In the genomic region with DNA sequence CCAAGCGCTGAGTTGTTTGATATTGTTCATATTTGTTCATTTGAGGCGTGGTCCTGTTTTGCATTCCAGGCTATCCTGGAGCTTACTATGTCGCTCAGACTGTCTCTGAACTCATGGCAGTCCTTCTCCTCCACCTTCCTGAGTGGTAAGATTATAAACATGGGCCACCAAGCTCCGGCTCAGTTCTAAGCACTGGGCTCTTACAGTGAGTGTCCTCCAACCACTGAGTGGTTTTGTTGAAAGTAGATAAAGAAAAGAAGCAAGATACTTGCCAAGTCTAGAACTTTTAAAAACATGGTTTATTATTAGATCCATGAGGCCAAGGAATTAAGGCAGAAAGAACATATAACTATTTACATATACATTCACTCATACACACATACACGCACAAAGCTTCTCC, we compare ENCODE assay signal across 20 mouse cellular contexts.
DNase-seq lines count a peak whose midpoint lies in the region; ATAC-seq and TF ChIP-seq lines count a peak whose summit lies in the region.
"Had no signal": no experiment of that assay in that cellular context is flagged by ENCODE, and none has a peak within 500 bp of the region (broad histone marks: within the 10 kb centered on the region; RNA-seq: fewer than 3 reads in every experiment).

No protein-coding gene starts in this region.

- H3K9ac ChIP-seq in lung, embryonic 16.5 days (ENCODE audit: low read length): no peak overlapping the region
- no peak overlapping the region for H3K9ac ChIP-seq in lung, postnatal 0 days (replicated peaks; ENCODE audit: low read depth)

- 59% methylated on average over 5 of the region's 5 CpGs for WGBS in lung, embryonic 16.5 days
- 61% methylated on average over 5 of the region's 5 CpGs for WGBS in lung, adult 2 months
- 44% methylated on average over 5 of the region's 5 CpGs for WGBS in lung, postnatal 0 days

- H3K4me2 ChIP-seq in lung, embryonic 16.5 days (ENCODE audit: low read depth, low read length): no peak overlapping the region
- no peak overlapping the region for H3K4me2 ChIP-seq in lung, postnatal 0 days (replicated peaks; ENCODE audit: low read depth, low read length)

- H3K27ac ChIP-seq in lung, embryonic 16.5 days (ENCODE audit: low read length): no peak overlapping the region
- no peak overlapping the region for H3K27ac ChIP-seq in lung, postnatal 0 days (ENCODE audit: low read length)

- no peaks in the 10 kb centered on the region for H3K36me3 ChIP-seq in lung, embryonic 16.5 days (ENCODE audit: control insufficient read depth, insufficient read depth, low read length)
- H3K36me3 ChIP-seq in lung, postnatal 0 days (ENCODE audit: insufficient read depth, low read length): no peaks in the 10 kb centered on the region
- H3K36me3 ChIP-seq: G1E had no signal

- TF ChIP-seq CTCF in lung, adult 2 months (IDR thresholded peaks at IDR 0.05; ENCODE audit: insufficient read depth, low read length): no peak
- no peak for TF ChIP-seq CTCF in lung, postnatal 0 days (IDR thresholded peaks at IDR 0.05)

- no peaks in the 10 kb centered on the region for H3K27me3 ChIP-seq in lung, embryonic 16.5 days (ENCODE audit: control insufficient read depth, insufficient read depth, low read depth, low read length)
- no peaks in the 10 kb centered on the region for H3K27me3 ChIP-seq in lung, postnatal 0 days (replicated peaks; ENCODE audit: insufficient read depth, low read length)
- H3K27me3 ChIP-seq: Patski had no signal

- ATAC-seq in lung, embryonic 16.5 days (ENCODE audit: low read depth): peak; percentile 41; the same call in 1 of the 2 replicates
- ATAC-seq in lung, postnatal 0 days: peak; percentile 85
- ATAC-seq: activated CD4-positive, CD25-positive, alpha-beta regulatory T cell, adult 4 months; CD4-positive, CD25-positive, alpha-beta regulatory T cell, adult 4 months; Patski had no signal

- TF ChIP-seq EP300 in lung, postnatal 0 days (IDR thresholded peaks at IDR 0.05): peak; percentile 66

- H3K4me1 ChIP-seq in lung, embryonic 16.5 days (replicated peaks; ENCODE audit: control insufficient read depth, insufficient read depth, low read length): 0 out of 2 replicates have a peak, but pooled peaks cover 3% of the 10 kb centered on the region
- no peaks in the 10 kb centered on the region for H3K4me1 ChIP-seq in lung, adult 2 months (ENCODE audit: control insufficient read depth, insufficient read depth, low read length)
- H3K4me1 ChIP-seq in lung, postnatal 0 days (ENCODE audit: insufficient read depth, low read depth, low read length): no peaks in the 10 kb centered on the region

- H3K4me3 ChIP-seq in lung, embryonic 16.5 days (ENCODE audit: low read length): no peak overlapping the region
- H3K4me3 ChIP-seq in lung, adult 2 months (replicated peaks; ENCODE audit: extremely low read depth, low read depth, low read length): no peak overlapping the region
- no peak overlapping the region for H3K4me3 ChIP-seq in lung, postnatal 0 days (ENCODE audit: low read depth, low read length)

- no peak for TF ChIP-seq POLR2A in lung, adult 2 months (IDR thresholded peaks at IDR 0.05; ENCODE audit: borderline replicate concordance, extremely low read depth, low read depth, low read length)

- no peaks in the 10 kb centered on the region for H3K9me3 ChIP-seq in lung, embryonic 16.5 days (ENCODE audit: control insufficient read depth, low read length)
- no peaks in the 10 kb centered on the region for H3K9me3 ChIP-seq in lung, postnatal 0 days (ENCODE audit: low read length)

- no peak for DNase-seq in lung, adult 2 months
- peak; percentile 57 for DNase-seq in lung, postnatal 0 days (ENCODE audit: low spot score)
- DNase-seq in lung, postnatal 14 days: no peak
- peak; percentile 3 for DNase-seq in lung, postnatal 36 days
- DNase-seq in lung, postnatal 25 days (ENCODE audit: low spot score): no peak
- DNase-seq: adrenal gland, adult 2 months; adrenal gland, adult 8-10 months; adrenal gland, postnatal 10 days; adrenal gland, postnatal 14 days; adrenal gland, postnatal 25 days; adrenal gland, postnatal 36 days; B cell, adult 2 months; cerebellum, adult 11 months; cerebellum, adult 11-12 months; cerebellum, adult 18-20 months had no signal

Comparison
In these comparisons a context has a peak if more than half of its experiments do, and no peak if none do; other contexts are left out.
1. DNase-seq: peak in lung, postnatal 0 days (single experiment) and lung, postnatal 36 days (single experiment); none in lung, adult 2 months (single experiment), lung, postnatal 14 days (single experiment) and lung, postnatal 25 days (single experiment).